Mouse (Mus musculus) gastrocnemius, postnatal 10 days (tissue): ENCODE results near the gene Dlg5. TPM values are rescaled to one million over a fixed set of nuclear protein-coding genes. Genes with fewer than 3 reads are reported as not detected.

Experiments used
- DNase-seq: peaks from one replicate; pipeline ENCODE4 v3.0.0; 2021; ENCODE audit warnings: mixed read lengths
- total RNA-seq, 2 experiments: library from RNA; stranded (reverse); gene quantifications; 2 replicates each; pipeline ENCODE4 v1.2.3; 2021

The Dlg5 gene
- total RNA-seq, 2 experiments from 2014 or later: 11.7 to 19.0 TPM

DNA sequence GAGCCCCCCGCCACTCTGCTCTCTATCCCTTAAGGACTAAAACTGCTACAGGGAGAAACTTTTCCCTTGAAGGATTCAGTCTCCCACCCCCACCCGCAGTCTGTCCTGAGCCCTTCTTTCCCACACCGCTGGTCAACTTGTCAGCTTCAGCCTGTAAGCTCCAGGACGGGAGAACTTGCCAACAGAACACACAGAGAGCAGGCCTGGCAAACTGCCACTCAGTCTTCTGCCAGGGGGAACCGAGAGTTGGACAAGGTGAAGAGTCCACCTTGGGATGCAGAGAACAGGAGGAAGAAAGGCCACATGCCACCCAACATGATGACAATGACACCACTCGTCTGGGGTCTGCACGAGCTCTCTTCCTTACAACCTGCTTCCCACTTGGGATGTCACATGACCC is 56.1 kb downstream of the Dlg5 start:
- no peak for DNase-seq

GRCm38 (mm10) chr14:24185514-24185913 is 60.2 kb downstream of the Dlg5 start:
- no peak for DNase-seq

DNA sequence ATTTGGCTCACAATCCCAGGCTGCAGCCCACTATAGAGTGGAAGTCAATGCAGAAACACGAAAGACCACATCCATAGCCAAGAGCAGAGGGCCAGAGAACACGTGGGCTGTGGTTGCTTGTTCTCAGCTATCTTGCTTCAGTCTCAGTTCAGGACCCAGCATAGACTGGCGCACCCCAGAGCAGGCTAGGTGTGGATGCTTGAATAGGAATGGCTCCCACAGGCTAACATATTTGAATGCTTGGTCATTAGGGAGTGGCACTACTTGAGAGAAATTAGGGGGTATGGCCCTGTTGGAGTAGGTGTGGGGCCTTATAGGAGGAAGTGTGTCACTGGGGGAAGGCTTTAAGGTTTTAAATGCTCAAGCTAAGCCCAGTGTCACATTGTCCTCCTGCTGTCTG is 62.8 kb downstream of the Dlg5 start:
- no peak for DNase-seq

GRCm38 (mm10) chr14:24181811-24182506 is 63.8 kb downstream of the Dlg5 start:
- DNase-seq: peak; percentile 60

DNA sequence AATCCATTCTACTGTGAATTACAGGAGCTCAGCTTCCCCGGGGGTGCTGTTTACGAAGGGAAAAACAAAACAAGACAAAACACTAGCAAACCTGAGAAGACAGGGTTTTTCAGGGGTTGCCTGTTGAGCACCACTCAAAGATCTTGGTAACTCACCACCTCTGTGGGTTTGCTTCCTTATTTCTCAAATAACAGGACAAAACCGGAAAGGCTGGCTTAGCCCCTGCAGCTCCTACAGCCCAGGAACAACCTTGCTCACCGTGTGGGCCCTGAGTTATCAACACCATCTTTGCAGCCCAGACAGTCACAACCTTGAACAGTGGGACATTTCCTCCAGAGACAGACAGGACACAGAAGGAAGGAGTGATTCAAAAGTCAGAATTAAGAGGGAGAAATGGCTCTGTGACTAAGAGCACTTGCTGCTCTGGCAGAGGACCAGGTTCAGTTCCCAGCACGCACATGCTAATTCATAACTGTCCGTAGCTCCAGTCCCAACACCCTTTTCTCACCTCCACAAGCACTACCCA is 66.2 kb downstream of the Dlg5 start:
- DNase-seq: no peak

DNA sequence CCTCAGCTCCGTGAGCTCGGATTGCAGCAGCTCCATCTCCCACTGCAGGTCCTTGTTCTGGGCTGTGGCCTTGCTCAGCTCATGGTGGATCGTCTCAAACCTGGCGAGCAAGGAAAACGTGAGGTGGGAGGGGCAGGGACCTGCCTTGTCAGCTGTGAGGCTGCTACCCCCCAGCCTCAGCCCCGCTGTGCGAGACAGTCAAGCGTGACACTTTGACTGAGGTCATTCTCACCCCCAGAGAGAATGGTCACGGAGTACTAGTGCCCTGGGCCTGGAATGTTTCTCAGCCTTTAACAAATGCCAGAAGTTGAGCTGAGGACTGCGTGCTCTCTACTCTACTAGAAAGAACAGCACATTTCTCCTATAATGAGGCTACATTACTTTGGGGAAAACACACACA is 69.1 kb downstream of the Dlg5 start:
- no peak for DNase-seq

DNA sequence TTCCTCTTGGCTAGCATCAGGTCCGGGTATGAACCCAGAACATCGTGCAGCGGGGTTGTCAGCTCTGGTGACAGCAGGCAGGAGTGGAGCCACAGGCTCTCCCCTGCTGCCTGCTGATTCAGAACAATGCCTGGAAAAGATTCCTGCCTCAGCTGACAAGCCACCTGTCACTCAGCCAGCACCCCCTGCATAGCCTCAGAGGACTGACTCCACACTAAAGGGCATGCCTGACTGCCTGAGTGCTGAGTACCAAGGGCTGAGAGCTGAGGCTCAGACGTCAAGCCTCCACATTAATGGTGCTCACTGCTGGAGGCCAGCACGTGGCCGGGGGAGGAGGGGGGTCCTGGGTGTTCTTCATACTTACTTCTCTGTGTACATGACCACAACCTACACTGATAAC is 72.4 kb downstream of the Dlg5 start:
- no peak for DNase-seq

DNA sequence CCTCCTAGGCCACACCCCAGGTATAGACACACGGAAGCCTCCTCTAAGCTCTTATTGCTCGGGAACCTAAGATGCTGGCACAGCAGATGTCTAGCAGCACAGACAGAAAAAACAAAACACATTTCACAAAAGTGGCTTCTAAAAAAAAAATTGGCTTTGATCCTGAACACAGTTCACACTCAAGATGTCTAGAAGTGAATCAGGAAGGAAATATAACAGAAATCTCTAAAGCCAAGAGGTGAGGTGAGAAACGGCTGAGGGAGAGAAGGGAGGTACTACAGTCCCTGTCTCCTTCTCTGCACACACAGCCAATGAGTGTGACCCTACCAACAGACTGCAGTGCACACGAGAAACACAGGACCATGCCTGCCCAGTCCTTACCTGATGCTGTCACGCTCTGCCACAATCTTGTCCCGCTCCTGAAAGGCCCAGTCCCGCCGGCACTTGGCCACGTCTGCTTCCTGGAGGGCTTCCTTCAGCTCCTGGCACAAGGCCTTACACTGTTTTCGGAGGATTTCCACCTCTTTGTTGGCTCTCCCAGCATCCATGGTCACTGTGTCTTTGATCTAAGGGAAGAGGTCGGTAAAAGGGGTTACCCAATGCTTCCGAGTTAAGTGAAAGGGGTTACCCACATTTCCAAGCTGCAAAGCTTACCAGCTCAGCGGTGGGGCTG is 73.9 kb downstream of the Dlg5 start:
- DNase-seq: no peak

DNA sequence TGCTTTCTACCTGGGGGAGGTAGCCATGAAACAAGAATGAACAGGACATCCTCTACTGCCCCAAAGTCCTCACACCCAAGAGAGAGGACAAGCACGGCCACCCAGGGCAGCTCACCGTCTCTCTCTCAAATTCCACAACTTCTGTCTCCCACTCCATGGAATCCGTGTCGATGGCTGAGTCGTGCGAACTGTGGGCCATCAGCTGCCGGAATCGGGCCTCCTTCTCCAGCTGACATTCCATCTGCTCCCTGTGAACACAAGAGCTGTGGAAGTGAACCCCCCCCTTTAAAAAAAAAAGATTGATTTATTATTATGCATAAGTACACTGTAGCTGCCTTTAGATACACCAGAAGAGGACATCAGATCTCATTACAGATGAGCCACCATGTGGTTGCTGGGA is 79.7 kb downstream of the Dlg5 start:
- DNase-seq: no peak

GRCm38 (mm10) chr14:24164721-24165367 is 80.9 kb downstream of the Dlg5 start:
- DNase-seq: no peak

- no peak for DNase-seq
Measured at GRCm38 (mm10) chr14:24162856-24163255, 82.9 kb downstream of the Dlg5 start.

DNA sequence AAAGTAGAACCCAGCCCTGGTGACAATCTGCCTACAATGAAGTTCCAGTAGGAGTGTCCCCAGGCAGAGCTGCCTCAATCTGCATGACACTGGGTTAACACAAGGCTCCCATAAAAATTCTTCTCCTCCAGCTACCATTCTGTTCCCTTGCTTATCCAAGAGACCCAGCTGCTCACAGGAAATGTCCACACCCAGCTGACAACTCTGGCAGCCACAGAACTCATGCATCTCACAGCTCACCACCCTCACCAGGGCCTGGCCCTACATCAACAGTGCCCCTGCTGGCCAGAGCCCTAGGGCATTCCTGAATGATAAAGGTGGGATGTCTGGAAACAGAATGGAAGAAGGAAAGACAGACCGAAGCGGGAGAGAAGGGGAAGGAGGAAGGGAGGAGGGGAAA is 96.8 kb downstream of the Dlg5 start:
- no peak for DNase-seq

- no peak for DNase-seq
Measured at GRCm38 (mm10) chr14:24144821-24145220, 100.9 kb downstream of the Dlg5 start.

DNA sequence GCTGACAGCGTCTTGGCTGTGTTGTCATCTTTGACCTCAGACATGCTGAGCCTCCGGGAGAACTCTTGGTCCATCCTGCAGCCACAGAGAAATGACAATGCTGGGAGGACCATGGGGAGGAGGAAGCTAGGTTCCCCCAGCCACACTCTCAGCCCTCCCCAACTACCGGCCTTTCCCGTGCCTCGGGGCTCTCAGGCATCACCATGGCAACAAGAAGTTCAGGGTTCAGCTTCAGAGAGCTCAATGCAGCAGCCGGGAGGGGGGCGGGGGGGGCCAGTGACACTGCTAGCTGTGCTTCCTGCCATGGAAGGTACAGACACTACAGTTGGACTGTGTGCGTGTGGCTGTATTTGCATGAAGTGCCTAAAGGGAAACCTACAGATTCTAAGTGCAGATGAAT is 101.3 kb downstream of the Dlg5 start:
- no peak for DNase-seq

- DNase-seq: no peak
Measured at GRCm38 (mm10) chr14:24142926-24143430, 102.7 kb downstream of the Dlg5 start.

- no peak for DNase-seq
Measured at GRCm38 (mm10) chr14:24141727-24142126, 104.0 kb downstream of the Dlg5 start.

DNA sequence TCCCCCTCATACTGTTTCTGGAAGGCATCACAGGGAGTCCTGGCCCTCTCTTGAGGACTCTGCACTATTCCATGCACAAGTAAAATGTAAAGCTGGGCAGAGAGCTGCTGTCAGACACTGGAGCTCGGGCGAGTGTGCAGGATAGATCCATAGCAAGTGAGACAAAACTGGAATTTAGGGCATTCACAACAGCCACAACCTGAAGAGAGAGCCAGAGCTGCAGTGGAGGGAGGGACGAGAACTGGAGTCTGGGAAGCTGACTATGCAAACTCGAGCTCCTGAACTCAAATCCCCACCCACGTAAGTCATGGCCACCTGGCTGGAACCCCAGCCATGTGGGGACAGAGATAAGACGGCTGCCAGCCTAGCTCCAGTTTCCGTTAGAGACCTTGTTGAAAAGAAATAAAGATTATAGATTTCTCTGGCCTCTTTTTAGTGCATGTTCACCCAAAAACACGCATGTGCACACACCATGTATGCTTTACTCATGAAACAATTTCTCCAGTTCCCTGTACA is 105.4 kb downstream of the Dlg5 start:
- DNase-seq: no peak

- no peak for DNase-seq
Measured at GRCm38 (mm10) chr14:24136908-24137307, 108.8 kb downstream of the Dlg5 start.

GRCm38 (mm10) chr14:24134623-24135290 is 111.0 kb downstream of the Dlg5 start:
- DNase-seq: no peak

- no peak for DNase-seq
Measured at GRCm38 (mm10) chr14:24133801-24134200, 111.9 kb downstream of the Dlg5 start.

DNA sequence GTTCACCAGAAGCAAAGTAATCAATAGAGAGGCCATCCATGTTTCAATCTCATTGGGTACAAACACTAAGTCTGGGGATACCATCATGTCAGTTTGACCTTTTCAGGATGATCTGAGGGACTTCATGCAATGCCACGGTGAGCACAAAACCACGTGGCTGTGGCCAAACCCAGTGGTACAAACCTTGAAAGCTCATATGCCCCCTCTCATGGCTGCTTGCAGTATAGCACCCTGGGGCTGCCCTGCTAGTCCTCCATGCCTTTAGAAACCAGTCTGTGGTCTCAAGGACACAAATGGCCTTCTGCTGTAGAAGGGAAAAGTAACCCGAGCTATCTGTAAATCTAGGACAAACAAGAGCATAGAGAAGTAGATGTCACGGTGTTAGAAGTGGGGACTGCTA is 113.6 kb downstream of the Dlg5 start:
- no peak for DNase-seq

DNA sequence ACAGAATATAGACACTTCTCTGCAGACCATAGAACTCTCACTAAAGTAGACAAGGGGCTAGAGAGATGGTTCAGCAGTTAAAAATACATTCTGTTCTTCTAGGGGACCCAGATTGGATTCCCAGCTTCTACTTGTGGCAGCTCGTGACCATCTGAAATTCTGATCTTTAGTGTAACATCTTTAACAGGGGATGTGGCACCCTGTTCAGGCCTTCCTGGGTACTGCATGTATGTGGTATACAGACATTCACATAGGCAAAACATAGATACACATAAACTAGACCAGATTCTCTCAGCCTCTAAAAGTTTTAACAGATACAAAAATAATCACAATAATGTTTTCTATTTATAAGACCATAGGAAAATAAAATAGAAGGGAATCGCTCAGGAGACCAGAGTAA is 120.7 kb downstream of the Dlg5 start:
- no peak for DNase-seq
